Mouse (Mus musculus): ENCODE results near the gene Prps1l1.

The Prps1l1 gene

DNA sequence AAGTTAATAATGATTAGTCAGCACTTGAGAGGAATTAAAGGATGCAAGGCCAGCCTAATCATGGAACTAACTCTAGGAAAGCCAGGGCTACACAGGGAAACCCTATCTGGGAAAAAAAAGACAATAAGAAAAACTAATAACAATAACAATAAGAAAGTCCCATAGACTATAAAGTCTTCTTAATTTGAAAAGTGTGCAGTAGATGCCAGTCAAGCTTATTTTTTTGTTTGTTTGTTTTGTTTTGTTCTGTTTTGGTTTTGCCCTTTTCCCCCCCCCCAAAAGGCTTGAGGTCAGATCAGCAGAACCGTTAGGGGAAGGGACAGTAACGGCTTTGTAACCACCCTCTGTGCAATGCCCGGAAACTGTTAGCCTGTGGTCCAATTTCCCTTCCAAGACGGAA, at the start of gene Prps1l1:
Prps1l1 (plus strand) TSS at position 301 of the 400 bp plus-strand sequence.
- no peak for DNase-seq (ENCODE audit: low spot score in 2 of 2)

DNA sequence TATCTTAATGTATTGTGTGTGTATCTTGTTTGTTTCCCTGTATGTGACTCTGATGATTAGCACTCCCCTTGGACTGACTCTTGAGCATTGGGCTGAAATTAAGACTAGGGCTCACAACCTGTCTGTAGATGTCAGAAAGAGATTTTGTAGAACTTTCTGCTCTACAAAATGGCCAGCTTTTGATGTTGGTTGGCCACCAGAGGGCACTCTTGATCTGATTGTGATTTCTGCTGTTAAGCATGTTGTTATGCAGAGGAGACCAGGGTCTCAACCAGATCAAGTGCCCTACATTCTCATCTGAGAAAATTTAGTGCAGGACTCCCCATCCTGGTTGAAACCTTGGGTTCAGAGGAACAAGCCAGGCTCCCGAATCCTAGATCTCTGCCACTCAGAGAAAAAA, 46.6 kb upstream of the Prps1l1 start:
- no peak for DNase-seq (ENCODE audit: low spot score in 2 of 2)

DNA sequence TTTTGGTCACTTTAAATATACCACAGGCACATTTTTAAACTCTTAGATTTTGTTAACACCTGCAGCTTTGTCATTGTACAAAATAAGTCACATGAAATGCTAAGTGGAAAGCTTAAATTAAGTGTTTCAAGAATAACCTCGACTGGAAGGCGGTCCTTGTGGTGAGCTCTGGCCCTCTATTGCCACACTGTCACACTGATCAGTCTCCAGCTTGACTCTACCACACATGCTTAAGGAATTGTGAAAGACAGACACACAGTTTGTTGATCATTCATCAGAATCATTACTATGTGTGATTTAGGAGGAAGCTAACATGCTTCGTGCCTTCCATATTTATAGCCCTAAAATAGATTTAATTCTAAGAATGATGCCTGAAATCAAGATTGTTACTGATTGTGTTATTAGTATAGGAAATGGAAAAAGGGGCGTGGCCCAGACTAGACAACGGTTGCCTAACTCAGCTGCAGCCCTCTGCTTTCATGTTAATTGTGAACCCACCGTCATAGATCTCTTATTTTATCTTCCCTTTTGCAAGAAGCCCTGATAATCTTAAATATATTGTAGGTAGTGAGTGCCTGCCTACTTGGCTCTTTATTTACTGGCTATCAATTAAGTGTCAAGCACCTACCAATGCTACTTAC, 35.4 kb upstream of the Prps1l1 start:
- no peak for DNase-seq (ENCODE audit: low spot score in 2 of 2)

DNA sequence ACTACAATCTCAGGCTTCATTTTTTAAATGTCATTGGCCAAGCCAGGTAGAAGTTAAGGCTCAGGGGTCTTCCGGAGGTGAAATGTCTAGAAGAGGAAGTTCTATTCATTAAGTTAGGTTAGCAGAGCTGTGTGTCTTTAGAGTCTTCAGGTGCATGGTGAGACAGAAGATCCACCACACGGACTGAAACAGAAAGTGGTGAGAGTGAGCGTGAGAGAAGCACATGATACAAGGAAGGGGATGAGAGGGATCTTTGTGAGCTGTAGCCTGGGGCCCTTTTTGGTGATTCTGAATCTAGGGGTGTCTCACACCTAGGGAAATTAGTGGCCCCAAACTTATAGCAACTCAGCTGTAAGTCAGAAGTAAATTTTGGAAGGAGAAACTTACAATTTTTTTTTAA, 8.6 kb upstream of the Prps1l1 start:
- no peak for DNase-seq (ENCODE audit: low spot score in 2 of 2)

DNA sequence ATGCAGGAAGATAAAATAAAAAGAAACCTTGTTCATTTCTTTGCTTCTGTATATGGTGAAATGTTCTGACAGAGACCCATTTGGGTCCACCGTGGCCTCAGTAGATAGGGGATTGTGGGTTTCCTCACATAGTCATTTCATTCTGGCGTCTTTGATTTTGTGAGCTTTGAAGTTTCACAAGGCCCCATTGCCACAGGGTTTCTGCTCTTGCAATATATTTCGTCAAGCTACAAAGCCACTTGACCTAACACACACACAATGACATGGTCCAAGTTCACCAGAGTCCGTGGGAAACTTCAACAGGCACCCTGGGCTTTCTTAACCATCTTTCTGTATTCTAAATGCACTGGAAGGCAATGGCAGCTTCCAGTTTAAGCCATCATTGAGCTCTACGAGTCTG, 1.3 kb downstream of the Prps1l1 start:
- no peak for DNase-seq (ENCODE audit: low spot score in 2 of 2)

DNA sequence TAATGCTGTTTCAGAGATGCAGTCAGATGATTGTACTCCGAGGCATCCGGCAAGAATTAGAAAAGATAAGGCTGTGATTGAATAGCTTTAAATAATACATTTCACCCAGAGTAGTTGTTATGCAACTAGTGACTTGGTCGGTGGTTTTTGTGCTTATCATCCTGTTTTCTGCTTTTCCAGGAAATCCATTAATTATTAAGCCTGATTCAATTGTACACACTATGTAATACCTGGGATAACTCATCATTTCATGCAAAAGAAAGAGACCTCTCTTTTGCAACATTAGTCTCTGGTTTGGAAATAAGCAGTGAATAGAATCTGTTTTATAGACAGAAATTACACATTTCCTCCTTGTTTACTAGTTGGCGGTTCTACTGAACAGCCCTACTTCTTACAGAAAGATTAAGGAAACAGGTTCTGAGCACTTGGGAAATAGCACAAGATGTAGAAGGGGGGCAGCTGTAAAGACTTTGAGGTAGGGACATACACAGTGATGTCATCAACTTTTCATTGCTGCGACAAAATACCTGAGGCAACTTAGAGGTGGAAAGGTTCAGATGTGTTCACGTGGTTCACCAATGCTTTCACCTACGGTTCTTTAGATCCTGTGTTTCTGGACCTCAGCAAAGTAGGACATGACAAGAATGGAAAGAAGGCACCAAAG, 5.1 kb downstream of the Prps1l1 start:
- DNase-seq (ENCODE audit: low spot score in 2 of 2), result no peak

DNA sequence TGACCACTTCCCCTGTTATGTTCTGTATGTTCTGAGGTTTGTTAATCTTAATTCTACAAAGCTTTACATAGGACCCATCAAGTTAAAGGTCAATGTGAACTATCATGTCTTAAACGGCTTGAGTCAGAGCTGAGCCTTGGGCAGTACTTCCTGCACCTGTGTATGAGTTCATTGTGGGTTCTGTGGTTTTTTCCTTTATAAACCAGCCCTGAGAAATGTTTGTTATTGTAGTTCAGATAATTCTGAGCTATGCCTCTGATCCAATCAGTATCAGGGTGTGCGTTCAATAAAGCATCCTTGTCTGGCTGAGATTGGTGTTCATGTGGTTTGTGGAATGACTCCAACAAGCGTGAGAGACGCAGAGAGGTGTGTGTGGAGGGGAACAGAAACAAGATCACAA, 5.8 kb downstream of the Prps1l1 start:
- no peak for DNase-seq (ENCODE audit: low spot score in 2 of 2)

DNA sequence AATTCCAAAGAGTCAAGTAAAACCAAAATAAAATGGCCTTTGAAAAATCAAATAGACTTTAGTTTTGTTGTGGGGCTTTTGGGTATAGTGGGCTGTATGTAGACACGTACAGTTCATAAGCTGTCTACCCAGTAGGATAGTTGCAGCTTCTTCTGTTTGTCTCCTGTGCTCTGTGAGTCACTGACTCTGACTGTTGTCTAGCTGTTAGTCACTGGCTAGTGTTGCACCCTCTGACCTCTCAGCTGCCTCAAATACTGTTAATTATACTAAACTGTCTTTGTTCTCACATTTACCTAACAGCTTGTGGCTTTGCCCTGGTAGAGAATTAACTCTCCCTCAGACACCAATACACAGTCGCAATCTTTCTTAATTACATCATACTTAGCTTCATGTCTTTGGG, 7.3 kb downstream of the Prps1l1 start:
- DNase-seq (ENCODE audit: low spot score in 2 of 2), result no peak

DNA sequence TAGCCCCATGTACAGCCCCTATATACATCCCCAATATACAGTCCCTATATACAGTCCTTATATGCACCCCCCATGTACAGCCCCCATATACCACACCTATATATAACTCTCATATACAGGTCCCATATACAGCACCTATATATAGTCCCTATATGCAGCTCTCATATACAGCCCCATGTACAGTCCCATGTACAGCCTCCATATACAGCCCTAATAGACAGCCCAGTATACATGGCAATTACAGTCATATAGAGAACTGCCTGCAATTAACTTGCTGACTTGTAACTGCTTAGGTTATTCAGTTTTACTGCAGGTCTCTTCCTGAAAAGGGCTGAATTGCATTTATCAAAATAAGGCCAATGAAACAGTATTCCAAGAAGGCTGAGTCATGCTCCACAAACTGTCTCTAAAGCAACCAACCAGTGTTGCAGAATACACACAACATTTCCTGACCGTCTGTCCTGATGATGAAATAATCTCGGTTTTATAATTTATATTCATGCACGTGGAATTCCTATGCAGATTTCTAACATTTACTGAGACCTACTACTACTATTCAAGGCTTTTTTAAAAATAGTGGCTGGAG, 13.1 kb downstream of the Prps1l1 start:
- DNase-seq (ENCODE audit: low spot score in 2 of 2), result no peak

DNA sequence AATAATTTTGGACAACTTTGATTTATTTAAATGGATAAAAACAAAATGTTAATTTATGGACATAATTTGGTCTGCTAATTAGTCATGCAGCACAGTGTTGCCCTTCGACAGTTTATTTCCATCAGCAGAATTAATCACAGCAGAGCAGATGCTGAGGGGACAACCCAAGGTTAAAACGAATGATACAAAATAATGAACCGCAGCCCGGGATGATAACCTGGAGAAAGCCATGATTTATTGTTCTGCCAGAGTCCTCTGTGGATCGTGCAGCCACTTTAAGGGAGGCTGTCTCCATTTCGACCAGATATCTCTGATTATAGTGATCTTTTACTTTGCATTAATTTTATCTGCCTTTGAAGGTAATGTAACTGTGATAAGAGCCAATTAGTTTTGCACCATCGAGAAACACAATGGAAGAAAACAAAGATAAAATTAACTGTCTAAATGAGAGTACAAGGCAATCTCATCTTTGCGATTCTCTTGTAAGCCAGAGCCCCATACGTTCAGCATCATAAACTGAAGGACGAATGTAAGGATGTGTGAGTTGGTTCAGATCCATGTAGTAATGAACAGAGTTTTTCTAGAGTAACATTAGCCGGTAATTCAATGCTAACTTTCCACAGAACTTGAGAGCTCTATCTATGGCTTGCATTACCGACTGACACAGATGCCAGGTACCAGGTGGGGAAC, 14.4 kb downstream of the Prps1l1 start:
- no peak for DNase-seq (ENCODE audit: low spot score in 2 of 2)

DNA sequence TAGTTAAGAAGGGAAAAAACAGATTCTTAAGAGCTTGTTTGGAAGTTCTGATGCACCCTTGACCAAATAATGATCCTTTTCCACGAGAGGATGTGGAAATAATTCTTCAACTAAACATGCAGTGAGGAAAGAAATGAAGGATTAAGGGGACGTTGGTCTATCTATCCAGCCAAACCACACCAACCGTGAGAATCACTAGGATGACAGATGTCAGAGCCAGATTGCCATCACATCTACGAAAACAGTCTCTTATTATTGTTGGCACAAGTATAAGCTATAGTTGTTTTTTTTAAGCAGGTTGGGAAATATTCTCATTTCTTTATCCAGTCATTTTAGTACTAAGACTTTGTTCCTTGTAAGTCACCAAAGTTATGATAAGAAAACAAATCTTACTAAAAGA, 15.8 kb downstream of the Prps1l1 start:
- DNase-seq (ENCODE audit: low spot score in 2 of 2), result no peak

DNA sequence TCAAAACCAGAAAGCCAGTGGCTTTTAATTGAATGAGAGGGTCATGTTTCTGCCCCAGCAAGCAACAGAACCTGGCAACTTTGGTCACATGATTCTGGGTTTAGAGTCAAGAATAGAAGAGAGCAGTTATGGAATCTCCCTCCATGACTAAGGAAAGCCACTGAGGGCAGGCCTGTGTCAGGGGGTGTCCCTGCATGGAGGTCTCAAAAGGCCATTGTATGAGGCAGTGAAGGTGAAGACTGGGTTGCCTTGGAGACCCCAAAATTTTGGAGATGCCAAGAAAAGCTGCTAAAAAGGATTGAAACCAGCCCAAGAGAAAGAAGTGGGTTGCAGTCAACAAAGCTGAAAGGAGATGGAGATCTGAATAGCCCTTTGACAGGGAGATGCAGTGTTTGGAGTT, 21.2 kb downstream of the Prps1l1 start:
- DNase-seq (ENCODE audit: low spot score in 2 of 2), result no peak

DNA sequence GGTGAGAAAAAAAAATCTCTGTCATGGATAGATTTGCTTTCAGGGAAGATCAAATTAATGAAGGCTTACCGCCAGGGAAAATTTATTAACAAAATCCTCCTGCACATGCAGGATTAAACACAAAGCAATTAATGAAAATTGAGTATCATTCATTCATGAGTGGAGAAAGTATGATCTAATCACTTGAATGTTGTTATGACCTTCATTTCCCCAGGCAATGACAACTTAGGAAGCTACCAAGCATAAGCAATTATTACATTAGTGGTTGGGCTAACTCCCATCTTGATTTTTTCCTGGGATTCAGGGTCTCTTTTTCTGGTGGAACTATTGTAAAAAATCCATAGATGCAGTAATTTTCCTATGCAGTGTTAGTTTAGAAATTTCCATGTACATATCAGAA, 23.3 kb downstream of the Prps1l1 start:
- DNase-seq (ENCODE audit: low spot score in 2 of 2), result no peak

DNA sequence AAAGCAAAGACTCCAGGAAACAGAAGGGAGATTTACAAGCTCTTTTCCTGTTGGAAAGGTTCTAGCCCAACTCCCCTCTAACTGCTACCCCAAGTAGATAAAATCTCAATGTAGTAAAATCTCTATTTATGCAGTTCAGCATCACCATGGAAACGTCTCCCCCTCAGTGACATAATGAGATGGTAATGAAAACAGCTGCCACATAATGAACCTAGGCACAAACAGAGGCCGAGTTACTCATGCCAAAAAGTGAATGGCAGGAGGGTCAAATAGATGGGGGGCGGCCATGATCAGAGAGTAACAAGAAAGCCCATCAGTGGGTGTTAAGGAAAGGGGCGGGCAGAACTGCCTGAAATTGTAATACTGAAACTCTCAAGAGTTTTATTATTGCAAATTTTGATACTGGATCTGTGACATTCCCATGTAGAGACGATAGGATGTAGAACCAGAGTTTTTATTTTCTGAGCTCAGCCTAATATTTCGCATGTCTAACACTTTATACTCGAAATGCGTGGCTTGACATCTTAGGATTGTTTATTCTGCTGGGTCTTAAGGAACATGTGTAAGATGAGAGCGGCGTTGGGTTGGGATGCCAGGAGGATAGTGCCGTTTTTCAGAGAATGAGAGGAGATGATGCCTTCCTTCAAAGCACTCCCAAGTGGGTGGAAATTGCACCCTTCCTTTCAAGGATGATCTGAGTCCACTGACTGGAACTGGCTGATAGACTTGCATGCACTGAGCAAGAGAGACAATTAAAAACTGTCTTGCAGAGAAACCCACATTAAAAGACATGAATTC, 24.0 kb downstream of the Prps1l1 start:
- DNase-seq (ENCODE audit: low spot score in 2 of 2), result peak; percentile 27

DNA sequence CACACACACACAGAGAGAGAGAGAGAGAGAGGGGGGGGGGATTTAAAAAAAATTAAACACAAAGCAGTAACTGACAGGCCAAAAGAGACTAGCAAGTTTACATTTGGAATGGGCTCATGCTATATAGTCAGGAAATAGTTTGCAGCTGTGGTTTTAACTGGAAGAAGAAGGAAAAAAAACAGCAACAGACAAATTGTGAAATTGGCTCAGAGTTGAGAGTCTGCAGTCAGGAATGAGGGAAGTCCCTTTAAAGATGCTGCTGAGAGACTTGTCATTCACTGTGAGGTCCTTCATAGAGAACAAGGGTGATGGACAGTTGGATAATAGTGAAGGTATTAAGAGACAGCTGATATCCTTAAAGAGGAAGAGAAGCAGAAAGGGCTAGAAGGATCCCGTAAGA, 26.9 kb downstream of the Prps1l1 start:
- DNase-seq (ENCODE audit: low spot score in 2 of 2), result no peak

DNA sequence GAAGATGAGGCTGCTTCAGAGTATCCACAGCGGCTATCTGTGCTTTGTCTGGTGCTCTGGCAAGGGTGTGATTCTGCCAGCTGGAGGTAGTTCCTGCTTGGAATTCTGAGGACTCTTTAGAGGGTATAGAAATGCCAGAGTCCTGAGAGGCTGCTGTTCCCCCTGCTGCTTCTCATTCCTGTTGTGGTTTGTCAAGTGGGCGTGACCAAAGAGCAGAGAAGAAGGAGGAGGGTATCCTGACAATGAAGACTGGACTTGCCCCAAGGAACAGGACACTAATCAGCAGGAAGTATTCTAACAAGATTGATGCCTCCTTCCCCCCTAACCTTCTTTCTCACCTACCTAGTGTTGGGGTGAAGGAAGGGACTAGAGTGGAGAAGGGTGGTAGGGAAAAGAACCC, 29.4 kb downstream of the Prps1l1 start:
- DNase-seq (ENCODE audit: low spot score in 2 of 2), result no peak

DNA sequence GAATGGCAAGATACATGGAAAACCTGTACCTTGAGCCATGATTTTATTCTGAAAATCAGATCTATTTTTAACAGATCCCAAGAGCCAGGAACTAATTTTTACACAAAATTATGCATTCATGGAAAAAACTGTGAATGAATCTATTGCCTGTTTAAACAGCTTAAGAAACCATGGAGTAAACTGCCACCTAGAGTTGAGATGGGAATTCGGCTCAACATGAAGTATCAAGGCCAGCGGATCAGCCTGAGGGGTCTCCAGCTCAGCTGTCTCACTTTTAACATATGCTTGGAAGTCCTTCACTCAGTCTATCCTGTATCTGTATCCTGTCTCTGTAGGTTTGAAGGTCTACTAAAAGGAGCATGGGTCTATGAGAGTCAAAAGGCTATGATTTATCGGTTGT, 31.5 kb downstream of the Prps1l1 start:
- no peak for DNase-seq (ENCODE audit: low spot score in 2 of 2)

DNA sequence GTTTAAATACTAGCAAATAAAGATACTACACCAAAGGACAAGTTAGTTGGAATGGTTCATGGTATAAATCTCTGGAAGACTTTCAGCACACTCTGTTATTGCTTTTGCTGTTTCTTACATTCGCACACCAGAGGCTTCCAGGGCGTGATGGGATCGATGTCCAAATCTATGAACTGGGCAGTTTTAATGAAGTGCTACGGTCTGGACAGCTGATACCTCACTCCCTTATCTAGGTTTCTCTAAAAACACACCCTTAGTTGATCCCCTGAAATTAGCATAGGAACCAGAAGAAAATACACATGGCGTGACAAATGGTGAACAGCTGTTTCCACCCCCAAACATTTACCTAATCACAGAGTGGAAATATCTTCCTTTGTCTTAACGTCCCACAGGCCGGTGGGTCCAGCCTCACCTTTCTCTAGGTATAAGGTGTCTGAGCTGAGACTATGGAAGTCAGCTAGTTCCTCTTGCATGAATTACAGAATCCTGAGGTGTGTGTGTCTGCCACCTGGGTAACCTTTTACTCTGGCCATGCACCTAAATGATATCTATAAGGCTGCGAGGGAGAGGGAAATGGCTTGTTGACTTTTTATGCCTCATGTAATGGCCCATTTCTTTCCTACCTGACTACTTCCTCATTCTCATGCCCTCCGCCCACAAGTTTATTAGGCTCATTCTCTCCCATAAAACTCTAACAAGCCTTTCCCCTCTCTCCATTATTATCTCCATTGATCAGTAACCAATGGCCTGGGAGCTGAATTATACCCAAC, 32.1 kb downstream of the Prps1l1 start:
- DNase-seq (ENCODE audit: low spot score in 2 of 2), result no peak

DNA sequence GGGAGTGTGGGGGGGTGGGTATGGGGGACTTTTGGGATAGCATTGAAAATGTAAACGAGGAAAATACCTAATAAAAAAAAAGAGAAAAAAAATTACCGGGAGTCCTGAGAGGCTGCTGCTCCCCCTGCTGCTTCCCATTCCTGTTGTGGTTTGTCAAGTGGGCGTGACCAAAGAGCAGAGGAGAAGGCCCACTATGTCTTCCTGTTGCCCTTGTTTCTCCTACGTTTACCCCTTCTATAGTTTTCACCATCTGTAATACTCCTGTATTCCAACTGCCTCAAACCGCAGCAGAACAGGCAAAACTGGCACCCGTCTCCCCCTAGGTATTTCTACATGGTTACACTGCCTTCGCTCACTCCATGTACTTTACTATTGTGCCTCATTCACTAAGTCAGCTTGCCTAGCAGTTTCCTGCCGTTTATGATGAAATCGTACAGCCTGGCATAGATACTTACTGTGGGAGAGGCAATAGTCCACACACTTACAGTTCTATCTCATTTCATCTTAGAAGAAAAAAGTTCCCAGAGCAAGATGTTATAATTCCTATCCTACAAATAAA, 34.2 kb downstream of the Prps1l1 start:
- no peak for DNase-seq (ENCODE audit: low spot score in 2 of 2)

DNA sequence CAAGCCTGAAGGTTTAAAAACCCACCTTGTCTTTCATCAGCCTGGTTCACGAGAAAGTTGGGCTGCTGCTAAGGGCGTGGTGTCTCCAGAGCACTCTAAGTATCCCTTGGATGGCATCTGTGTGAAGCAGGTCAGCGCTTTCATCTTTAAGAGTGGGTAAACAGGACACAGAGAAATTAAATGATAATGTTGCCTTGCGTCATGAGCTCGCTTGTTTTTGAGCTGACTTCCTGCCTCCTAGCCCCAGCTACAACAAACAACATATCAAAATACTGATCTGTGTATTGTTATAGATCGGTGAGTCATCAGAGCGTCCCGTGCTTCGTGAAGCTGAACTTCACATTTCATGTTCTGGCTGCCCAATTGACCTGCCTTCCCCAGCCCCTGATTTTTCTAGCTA, 36.7 kb downstream of the Prps1l1 start:
- DNase-seq (ENCODE audit: low spot score in 2 of 2), result no peak

DNA sequence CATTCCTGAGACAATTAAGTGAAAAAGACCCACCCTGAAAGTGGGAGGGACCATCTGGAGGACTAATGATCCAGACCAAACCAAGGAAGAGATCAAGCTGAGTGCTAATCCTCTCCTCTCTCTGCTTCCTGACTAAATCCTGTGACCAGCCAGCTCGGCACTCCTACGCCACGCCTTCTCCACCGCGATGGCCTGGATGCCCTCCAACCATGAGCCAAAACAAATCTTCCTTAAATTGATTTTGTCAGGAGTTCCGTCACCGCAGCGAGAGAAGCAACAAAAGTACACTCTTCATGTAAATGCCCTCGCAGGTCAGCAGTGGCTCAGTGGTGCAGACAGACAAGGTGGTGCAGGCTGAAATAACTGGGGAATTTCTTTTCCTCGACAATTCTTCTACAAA, 37.5 kb downstream of the Prps1l1 start:
- DNase-seq (ENCODE audit: low spot score in 2 of 2), result no peak

All from frontal cortex, postnatal 10 days (tissue).